Mouse (Mus musculus) ovary, postnatal 36 days (tissue): ENCODE data around the gene Ankrd63.

ENCODE experiments used
- DNase-seq: peaks from one replicate; pipeline ENCODE4 v3.0.0; 2022; ENCODE audit warnings: low spot score, mixed read lengths

Ankrd63 gene

DNA sequence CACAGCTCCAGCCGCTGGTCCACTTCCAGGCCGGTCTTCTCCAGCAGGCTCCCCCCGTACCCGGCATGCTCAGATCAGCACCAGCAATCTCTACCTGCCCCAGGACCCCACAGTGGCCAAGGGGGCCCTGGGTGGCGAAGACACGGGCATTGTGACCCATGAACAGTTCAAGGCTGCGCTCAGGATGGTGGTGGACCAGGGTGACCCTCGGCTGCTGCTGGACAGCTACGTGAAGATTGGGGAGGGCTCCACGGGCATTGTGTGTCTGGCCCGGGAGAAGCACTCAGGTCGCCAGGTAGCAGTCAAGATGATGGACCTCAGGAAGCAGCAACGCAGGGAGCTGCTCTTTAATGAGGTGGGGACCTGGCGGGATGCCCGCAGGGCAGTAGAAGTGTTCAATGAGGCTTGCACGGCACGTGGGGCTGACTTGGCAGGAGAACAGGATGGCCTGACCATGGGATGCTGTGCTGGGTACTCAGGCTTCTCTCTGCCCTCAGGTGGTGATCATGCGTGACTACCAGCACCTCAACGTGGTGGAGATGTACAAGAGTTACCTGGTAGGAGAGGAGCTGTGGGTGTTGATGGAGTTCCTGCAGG, 10.3 kb downstream of the Ankrd63 start:
- peak; percentile 49 for DNase-seq

DNA sequence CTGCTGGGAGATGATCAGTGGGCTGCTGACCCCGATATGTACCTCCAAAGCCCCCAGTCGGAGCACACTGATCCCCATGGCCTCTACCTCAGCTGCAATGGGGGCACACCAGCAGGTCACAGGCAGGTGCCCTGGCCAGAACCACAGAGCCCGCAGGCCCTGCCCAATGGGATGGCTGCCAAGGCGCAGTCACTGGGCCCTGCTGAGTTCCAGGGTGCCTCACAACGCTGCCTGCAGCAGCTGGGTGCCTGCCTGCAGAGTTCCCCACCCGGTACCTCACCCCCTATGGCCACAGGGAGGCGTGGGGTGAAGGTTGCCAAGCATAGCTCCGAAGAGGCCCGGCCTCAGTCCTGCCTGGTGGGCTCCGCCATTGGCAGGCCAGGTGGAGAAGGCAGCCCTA, 13.9 kb downstream of the Ankrd63 start:
- no peak for DNase-seq

DNA sequence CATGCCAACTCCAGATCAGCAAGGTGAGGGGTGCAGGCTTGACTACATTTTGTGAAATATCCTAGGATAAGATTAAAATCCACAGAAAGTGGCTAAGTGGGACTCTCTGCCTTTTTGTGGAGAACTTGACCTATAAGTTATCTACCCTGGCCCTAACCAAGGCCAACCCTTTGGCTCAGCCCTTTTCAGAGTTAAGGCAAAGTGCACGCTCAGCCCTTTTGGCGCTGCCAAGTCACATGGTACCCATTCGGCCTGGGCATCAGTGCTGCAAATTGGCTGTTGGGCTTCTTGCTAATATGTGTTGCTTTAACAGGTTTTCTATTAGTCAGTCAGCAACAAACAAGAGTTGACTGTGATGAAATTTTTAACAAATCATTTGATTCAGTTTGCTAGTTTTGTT, 16.0 kb downstream of the Ankrd63 start:
- no peak for DNase-seq

DNA sequence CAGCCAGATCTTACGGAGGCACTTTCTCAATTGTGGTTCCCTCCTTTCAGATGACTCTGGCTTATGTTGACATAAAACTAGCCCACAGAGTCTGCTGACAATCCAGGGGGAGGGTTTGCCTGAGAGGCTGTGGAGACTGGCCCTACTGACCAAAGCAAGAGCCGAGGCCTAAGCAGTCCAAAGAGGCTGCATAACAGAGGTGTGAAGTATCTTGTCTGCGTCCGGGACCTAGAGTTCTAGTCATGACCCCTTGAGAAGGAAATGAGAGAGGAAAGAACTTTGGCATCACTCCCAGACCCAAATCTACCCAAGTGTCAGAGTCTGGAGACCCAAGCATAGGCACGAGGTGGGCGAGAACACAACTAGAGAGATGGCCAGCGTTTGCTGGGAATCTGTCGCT, 17.1 kb downstream of the Ankrd63 start:
- no peak for DNase-seq

DNA sequence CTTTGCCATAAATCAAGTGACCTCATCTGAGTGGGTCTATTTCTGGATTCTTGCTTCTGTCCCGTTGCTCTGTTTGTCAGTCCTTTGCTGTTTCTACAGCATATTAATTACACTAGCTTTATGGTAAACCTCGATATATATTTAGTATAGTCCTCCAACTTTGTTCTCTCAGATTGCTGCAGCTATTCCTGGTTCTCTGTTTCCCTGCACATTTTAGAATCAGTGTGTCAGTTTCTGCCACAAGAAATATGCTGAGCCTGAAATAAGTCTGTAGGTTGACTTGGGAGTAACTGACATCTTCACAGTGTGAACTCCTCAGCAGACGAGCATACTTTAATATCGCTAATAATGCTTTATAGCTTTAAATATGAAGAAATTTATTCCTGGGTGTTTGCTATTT, 18.7 kb downstream of the Ankrd63 start:
- DNase-seq = no peak

DNA sequence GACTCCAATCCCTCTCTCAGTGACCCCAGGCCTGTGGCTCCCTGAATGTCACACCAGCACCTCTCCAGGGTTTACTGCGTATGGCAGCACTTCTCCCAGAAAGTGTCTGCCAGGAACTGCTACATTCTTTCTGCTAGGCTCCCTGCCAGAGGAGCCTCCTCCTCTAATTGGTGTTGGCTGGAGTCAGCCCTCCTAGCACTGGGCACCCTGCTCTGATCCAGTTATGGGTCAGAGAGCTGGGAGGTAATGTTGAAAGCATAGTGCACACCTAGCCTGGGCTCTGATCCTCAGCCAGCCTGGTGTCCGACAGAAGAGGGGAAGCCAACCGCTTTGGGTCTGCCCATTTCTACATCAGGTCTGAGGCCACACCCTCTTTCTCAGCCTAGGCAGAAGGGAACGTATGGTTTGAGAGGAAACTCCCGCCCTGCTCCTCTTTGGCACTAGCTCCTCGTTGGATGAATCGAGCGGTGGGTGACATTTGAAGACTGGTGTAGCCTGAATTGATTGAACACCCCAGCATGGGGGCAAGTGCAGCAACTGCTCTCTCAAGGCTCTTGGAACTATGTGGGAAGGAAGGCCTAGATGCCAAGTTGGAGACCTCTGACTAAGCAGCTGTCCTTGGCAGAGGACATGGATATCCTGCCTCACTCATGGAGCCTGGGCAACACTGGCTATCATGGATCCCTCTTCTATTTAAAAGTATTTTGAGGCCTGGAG, 21.1 kb downstream of the Ankrd63 start:
- no peak for DNase-seq

DNA sequence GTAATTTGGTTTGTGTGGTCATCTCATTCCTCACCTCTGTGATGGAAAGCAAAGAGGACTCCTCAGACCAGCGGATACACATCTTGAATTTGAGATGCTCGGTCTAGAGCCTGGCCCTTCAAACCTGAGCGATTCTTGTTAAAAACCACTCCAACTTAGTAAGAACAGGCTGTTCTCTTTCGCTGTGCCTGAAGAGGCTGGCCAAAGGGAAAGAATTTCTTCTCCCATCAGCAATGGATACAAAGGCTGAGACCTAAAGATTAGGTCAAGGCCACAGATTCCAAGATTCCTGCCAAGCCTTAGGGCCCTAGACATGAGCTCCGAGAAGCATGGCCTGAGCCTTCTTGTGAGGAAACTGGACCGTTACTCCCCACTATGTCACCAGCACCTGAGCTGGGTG, 22.8 kb downstream of the Ankrd63 start:
- DNase-seq = no peak

DNA sequence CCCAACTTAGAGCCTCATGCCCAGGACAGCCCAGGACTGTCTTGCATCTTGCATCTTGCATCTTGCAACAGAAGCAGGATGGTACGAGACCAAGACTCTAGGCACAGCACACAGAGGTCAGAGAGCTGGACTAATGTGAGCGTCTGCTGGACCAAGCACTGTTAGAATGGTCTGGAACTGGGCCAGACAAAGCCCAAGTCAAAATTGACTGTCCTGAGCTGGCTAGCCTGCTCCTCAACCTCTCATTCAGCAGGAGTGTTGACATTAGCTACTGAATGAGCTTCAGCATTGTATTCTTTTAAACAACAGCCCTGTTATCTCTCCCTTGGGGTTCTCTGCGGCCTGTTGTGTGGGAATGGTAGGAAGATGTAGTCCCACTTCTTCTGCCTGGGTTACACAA, 24.2 kb downstream of the Ankrd63 start:
- no peak for DNase-seq

DNA sequence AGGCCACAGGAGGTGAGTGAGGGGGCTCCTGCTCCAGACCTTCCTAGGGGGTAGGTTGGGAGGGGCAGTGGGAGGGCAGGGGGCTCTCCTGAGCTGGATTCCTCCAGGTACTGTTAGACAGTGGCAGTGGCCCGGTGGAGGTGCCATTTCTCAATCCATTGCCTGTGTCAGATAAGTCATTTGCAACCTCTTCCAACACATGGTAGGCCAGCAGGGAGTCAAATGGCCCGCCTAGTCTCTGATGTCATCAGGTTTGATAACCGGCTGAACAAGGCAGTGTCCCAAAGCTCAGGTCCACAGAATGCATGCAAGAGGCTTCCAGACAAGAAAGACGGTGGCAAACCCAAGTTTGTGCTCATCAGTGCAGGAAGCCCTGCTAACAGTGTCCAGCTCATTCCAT, 25.9 kb downstream of the Ankrd63 start:
- no peak for DNase-seq

DNA sequence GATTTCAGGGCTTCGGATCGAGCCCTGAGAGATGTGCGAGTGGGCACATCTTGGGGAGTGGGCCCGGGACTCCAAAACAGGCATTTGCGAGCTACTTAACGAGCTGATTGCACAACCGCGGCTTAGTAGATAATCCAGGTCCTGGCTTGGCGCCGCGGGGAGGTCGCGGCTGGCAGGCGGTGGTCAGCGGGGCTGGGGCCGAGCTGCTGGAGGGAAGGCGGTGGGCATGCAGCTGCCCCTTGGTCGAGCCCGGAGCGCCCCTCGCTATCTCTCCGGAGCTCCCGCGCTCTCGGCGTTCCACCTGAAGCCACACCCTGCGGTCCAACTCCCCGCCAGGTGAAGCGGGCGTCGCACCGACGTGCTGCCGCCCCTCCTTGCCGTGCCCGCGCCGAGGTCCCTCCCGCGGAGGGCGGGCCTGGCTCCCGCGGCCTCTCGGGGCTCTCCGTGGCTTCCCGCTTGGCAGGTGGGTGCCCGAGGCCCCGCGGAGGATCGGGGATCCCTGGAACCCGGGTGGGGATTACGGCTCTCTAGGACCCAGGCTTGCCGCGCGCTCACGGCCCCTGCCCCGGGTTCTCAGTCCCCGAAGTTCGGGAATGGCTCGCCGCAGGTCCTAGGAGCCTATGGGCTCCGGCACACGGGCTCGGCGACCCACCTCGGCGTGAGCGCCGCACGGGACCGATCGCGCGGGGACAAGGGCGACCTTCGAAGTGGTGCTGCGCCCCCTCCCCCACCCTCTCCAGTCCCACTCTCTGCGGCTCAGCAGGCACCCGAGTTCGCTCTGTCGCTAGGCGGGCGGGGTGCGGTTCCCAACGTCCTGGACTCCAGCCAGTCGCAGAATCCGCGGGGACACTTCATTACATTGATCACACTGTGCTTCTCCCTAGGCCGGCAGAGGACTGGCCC, 26.7 kb downstream of the Ankrd63 start:
- no peak for DNase-seq

DNA sequence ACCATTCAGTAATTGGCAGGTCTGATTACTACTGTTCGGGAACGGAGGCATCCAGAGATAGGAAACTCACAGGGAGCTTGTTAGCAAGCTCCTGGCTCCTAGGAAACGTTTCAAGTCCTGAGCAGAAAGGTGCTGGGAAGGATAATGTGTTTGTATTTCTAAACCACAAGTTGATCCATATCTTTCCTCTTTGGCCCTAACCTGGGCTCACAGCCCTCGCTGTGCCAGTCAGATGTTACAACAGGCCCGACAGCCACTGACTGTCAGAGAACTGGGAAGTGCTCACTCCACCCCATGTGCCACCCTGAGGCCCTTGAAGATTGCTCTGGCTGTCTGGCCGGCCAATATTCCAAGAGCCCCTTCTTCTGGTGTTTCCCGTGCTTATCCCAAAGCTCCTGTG, 29.3 kb downstream of the Ankrd63 start:
- no peak for DNase-seq

DNA sequence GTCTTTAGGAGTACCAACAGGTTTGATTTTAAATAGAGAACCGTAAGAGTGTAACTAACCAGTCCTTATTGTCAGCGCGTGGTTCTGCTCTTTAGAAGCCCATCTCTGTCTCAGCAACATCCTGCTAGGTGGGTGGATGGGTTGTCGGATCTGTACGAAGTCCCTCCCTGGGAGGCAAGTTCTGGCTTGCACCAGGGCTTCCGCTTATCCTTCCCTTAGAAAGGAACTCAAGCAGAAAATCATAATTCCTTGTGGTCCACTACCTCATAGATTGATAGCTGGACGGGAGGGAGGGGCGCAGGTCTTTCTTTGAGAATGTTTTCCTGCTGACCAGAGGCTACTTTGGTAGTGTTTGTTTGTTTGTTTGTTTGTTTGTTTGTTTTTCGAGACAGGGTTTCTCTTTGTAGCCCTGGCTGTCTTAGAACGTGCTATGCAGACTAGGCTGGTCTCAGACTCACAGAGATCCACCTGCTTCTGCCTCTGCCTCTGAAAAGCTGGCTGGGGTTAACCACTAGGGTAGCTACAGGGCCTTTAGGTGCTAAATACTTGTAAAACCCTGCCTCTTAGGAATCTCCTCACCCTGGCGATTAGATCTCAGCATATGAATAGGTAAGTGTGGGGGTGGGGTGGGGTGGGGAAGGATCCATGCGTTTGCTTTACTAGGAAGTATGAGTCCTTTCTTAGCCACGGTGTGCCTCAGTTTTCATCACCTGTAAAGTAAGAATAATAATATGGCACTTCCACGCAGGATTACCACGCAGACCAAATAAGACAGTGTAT, 29.9 kb downstream of the Ankrd63 start:
- DNase-seq = no peak

DNA sequence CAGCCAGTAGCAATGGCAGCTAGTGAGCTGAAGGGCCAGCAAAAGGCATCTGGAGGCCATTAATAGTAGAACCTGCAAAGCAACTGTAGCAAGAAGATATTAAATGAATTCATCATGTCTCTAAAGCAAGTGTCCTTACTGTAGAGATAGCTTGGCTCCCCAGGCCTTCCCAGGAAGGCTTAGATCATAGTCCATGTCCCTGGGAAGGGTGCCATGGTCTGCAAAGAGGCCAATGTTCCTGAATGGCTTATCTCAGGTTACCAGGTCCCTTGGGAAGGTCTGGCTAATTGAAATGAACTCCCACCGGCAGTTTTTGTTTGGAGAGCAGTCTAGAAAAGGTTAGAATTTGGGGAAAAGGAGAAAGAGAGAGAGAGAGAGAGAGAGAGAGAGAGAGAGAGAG, 32.0 kb downstream of the Ankrd63 start:
- DNase-seq = no peak

DNA sequence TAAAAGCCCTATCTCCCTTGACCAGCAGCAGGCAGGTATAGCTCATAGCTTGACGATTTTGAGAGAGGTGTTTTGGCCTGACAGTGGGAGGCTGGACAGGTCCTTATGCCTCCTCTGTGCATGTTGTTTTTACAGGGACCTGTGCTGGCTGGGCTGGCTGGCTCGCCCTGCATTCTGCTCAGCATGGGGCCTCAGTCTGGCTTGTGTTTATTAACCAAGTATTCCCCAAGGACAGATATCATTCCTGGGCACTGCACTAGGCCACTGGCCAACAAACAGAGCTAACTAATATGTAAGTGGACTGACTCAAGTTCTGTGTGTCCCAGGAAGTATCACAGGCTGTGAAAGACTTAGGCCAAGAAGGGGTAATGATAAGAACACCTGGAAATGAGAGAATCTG, 34.0 kb downstream of the Ankrd63 start:
- DNase-seq = peak; percentile 60

DNA sequence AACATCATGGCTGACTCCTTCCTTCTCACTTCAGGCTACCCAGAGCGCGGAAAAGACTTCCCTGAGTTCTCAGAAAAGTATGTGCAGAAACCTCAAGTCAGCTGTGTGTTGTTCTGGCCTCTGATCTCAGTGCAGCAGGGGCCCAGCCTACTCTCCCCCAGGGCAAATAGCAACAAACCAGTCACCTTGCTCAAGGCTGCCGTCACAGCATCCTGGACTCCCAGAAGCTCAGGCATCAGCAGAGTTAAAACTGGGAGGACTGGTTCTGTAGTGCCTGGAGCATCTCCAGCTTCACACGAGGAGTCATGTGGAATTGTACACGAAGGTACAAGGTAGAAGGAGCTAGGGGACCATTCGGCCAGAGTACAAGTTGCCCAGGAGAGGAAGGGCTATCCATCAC, 34.5 kb downstream of the Ankrd63 start:
- no peak for DNase-seq

DNA sequence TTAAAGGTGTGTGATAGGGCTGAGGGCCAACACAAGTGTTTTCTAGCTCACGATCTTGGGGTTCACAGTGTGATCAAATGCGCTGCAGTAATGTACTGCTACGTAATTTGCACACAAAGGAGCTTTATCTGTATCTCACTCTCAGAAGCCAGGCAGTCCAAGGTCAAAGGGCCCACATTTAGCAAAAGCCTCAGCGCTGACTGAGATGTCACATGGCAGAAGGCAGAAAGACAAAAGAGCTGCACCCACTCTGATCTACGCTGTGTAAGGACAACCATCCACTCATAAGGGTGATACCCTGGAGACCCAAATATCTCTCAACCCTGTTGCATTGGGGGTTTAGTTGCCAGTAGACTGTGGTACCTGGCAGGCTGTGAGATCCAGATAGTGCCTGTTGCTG, 36.6 kb downstream of the Ankrd63 start:
- no peak for DNase-seq

DNA sequence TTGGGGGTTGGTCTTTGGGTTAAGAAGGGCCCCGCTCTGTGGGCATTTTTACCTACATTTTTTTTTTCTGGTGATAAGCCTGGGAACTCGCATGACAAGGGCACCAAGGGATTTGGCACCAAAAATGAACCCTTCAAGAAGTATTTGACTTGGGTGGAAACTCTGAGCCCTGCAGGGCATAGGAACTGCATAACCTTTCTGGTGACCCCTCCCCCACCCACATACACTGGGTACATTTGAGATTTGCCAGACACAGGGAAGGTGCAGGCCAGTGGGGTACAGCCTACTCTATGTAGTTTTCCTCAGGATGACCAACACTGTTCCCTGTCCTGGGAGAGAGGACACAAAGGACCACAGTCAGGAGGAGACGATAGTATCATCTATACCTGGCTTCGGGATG, 38.1 kb downstream of the Ankrd63 start:
- no peak for DNase-seq

DNA sequence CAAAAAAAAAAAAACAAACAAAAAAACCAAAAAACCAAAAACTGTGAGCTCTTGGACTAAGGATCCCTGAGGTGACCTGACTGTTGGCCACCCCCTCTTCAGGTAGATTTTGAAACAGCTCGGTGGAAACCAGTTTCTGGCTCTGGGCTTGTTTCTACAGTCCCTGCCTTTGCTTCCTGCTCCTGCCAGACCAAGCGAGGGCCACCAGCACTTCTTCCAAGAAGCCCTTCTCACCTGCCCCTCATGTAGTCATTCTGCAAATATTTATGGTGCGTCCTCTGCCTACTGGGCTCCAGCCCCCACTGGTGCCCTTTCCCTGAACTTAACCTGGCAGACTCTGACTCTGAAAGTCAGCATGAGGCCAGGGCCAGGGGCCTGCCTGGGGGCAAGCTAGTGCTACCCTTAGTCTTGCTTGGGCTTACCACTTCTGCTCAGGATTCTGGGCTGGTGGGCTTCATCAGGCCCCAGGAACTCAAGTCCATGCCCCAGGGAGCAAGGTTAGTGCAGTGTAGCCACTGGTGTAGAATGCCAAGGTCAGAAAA, 38.7 kb downstream of the Ankrd63 start:
- DNase-seq = no peak

DNA sequence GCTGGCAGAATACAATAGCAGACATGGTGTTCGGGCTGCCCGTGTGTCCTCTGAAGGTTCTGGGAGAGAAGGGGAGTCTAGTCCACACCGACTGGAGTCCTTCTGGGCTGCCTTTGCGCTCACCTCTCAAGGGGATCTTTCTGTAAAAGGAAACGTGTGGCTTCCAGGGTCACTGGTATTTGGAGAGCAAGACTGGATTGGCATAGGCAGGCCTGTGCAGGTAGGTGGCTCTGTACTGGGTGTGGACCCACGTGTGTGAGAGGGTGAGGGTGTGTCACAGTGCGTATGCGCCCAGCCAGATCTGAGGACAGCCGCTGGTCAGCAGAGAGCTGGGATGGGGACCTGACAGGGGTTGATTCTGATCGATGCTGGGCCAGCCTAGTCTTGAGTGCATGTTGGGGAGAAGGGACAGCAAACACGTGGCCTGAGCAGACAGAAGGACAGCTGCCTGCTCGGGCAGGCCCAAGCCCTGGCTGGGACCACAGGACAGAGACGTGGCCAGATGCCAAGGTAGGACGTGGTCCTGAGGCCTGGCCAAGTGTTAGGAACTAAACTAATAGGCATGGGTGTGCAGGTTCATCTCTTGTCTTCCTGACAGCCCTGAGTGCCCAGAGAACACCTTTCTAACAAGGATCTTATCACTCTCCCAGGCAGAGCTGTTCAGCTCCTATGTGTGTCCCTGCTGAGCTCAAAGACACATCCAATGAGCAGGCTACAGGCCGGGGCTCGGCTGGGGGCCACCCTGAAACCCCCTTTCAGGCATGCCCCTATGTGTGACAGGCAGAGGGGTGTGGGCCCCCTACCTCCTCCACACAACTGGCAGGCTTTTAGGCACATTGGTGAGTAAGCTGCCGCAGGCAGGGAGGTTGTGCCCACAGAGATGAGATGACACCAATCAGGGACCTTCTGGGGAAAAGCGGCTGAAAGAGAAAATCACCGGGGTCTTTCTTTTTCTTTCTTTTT, 39.7 kb downstream of the Ankrd63 start:
- DNase-seq = no peak

DNA sequence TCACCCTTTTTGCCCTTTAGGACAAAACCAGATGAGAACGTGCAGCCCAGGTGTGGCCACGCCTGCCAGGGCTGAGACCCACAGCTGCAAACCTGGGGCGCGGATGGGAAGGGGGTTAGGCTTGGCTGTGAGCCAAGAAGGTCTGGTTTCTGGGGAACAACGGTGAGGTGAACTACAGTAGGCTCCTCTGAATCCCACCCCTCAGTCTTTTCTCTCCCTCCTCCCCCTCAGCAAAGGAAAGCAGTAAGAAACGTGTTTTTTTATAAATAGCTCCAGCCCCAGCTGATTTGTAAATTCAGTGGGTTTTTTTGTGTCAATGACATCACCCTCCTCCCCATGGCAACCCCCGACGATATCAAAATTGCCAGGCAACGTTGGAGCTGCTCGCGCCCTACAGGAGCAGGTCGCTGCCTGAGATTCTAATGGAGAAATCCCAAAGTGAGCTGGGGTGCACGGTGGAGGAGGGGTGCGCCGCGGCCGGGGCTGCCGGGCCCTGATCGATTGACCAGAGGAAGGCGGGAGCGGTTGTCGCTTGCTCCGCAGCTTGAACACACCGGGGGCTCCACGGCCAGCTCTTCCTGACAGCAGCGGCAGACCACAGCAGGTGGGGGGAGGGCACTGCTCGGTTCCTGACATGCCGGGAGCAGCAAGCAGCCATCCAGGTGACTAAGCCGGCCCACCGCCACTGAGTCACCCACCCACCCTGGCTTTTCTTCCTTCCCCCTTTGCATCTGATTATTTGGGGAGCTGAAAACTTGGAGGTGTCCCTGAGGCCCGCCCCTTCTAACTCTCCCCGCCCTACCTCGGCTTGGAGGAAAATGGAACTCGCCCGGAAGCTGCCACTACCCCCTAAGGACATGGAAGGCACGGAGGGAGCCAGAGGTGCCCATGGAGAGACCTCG, 40.6 kb downstream of the Ankrd63 start, which contains the start of gene Pak6:
Gene Pak6 (plus strand): TSS at position 402 of the 902 bp plus-strand sequence.
- peak; percentile 43 for DNase-seq
